Mouse (Mus musculus): Measurements from ENCODE around the gene Dtx2. TPM values are rescaled to one million over a fixed set of nuclear protein-coding genes. Genes with fewer than 3 reads are reported as not detected.
A peak's percentile ranks its signal among the peaks of the same experiment; 100 is the strongest.
"Not testable (repeated sequence)": the region's sequence is repeated elsewhere in the genome, so short reads cannot be mapped to it uniquely, and the experiment has no call there.

Gene Dtx2
- polyA plus RNA-seq, 1 experiment from 2014 or later = 20.7 TPM

GRCm38 (mm10) chr5:136066404-136067148 is 72.0 kb downstream of the Dtx2 start:
- H3K36me3 ChIP-seq (ENCODE audit: control insufficient read depth, insufficient read depth, low read length); H3K4me1 ChIP-seq (ENCODE audit: control insufficient read depth, insufficient read depth, low read length); H3K4me3 ChIP-seq (ENCODE audit: low read depth, low read length); H3K9ac ChIP-seq (replicated peaks; ENCODE audit: low read depth, low read length); H3K27me3 ChIP-seq (ENCODE audit: control insufficient read depth, insufficient read depth, low read length); ATAC-seq (ENCODE audit: insufficient number of reproducible peaks, insufficient read depth, low FRiP score, low read depth); H3K4me2 ChIP-seq (replicated peaks; ENCODE audit: low read depth, low read length); H3K27ac ChIP-seq (ENCODE audit: low read length); H3K9me3 ChIP-seq (ENCODE audit: control insufficient read depth, low read depth, low read length): not testable (repeated sequence)
- WGBS = 63% methylated on average over 11 of the region's 11 CpGs

GRCm38 (mm10) chr5:136069411-136069810 is 74.8 kb downstream of the Dtx2 start:
- Histone ChIP-seq H3K4me3 (ENCODE audit: low read depth, low read length) (no peak overlapping the region), H3K4me2 (replicated peaks; ENCODE audit: low read depth, low read length) (no peak overlapping the region), H3K27ac (ENCODE audit: low read length) (no peak overlapping the region), H3K9ac (replicated peaks; ENCODE audit: low read depth, low read length) (no peak overlapping the region), H3K4me1 (ENCODE audit: control insufficient read depth, insufficient read depth, low read length) (no peaks in the 10 kb centered on the region), H3K27me3 (ENCODE audit: control insufficient read depth, insufficient read depth, low read length) (no peaks in the 10 kb centered on the region), H3K36me3 (ENCODE audit: control insufficient read depth, insufficient read depth, low read length) (no peaks in the 10 kb centered on the region), H3K9me3 (ENCODE audit: control insufficient read depth, low read depth, low read length) (no peaks in the 10 kb centered on the region)
- WGBS = 58% methylated on average over 2 of the region's 2 CpGs
- ATAC-seq (ENCODE audit: insufficient number of reproducible peaks, insufficient read depth, low FRiP score, low read depth) = no peak

GRCm38 (mm10) chr5:136073051-136073450 is 78.5 kb downstream of the Dtx2 start:
- H3K27me3 ChIP-seq (ENCODE audit: control insufficient read depth, insufficient read depth, low read length) = no peaks in the 10 kb centered on the region
- 48% methylated on average over 6 of the region's 6 CpGs for WGBS
- H3K4me2 ChIP-seq (replicated peaks; ENCODE audit: low read depth, low read length) = no peak overlapping the region
- no peak overlapping the region for H3K27ac ChIP-seq (ENCODE audit: low read length)
- no peak overlapping the region for H3K9ac ChIP-seq (replicated peaks; ENCODE audit: low read depth, low read length)
- no peak for ATAC-seq (ENCODE audit: insufficient number of reproducible peaks, insufficient read depth, low FRiP score, low read depth)
- 0 out of 2 replicates have a peak, but pooled peaks cover 6% of the 10 kb centered on the region for H3K4me1 ChIP-seq (ENCODE audit: control insufficient read depth, insufficient read depth, low read length)
- H3K9me3 ChIP-seq (ENCODE audit: control insufficient read depth, low read depth, low read length) = no peaks in the 10 kb centered on the region
- H3K36me3 ChIP-seq (ENCODE audit: control insufficient read depth, insufficient read depth, low read length) = no peaks in the 10 kb centered on the region
- no peak overlapping the region for H3K4me3 ChIP-seq (ENCODE audit: low read depth, low read length)

DNA sequence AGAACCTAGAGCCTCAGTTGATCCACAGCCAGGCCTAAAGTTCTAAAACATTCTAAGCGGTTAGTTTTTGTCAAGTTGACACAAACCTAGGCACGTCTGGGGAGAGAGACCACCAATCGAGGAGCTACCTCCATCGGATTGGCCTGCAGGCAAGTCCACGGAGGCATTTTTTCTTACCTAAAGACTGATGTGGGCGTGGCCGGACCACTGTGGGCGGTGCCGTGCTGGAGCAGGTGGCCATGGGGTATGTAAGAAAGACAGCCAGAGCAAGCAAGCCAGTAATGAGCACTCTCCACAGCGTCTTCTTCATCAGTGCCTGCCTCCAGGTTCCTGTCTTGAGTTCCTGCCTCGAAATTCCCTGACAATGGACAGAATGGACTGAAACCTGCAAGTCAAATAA is 78.9 kb downstream of the Dtx2 start:
- H3K27ac ChIP-seq (ENCODE audit: low read length) = no peak overlapping the region
- H3K27me3 ChIP-seq (ENCODE audit: control insufficient read depth, insufficient read depth, low read length) = no peaks in the 10 kb centered on the region
- H3K4me2 ChIP-seq (replicated peaks; ENCODE audit: low read depth, low read length) = no peak overlapping the region
- ATAC-seq (ENCODE audit: insufficient number of reproducible peaks, insufficient read depth, low FRiP score, low read depth) = no peak
- no peak overlapping the region for H3K9ac ChIP-seq (replicated peaks; ENCODE audit: low read depth, low read length)
- no peak overlapping the region for H3K4me3 ChIP-seq (ENCODE audit: low read depth, low read length)
- 64% methylated on average over 11 of the region's 11 CpGs for WGBS
- no peaks in the 10 kb centered on the region for H3K36me3 ChIP-seq (ENCODE audit: control insufficient read depth, insufficient read depth, low read length)
- no peaks in the 10 kb centered on the region for H3K9me3 ChIP-seq (ENCODE audit: control insufficient read depth, low read depth, low read length)
- H3K4me1 ChIP-seq (ENCODE audit: control insufficient read depth, insufficient read depth, low read length) = 0 out of 2 replicates have a peak, but pooled peaks cover 6% of the 10 kb centered on the region

DNA sequence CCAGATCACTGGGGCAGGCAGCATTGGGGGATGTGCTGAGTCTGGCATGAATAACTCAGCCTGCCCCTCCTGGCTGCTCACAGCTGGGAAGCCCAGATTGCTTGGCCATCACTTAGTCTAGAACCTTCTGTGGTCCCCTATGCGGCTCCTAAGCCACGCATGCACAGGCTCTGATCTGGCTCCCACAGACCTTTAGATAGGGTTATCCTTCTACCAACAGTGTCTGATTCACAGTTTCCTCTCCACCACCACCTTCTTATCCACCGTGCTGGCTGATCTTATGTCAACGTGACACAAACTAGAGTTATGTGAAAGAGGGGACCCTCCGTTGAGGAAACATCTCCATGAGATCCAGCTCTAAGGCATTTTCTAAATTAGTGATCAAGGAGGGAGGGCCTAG is 80.5 kb downstream of the Dtx2 start:
- Histone ChIP-seq H3K4me1 (ENCODE audit: control insufficient read depth, insufficient read depth, low read length) (0 out of 2 replicates have a peak, but pooled peaks cover 6% of the 10 kb centered on the region), H3K4me2 (replicated peaks; ENCODE audit: low read depth, low read length) (no peak overlapping the region), H3K9ac (replicated peaks; ENCODE audit: low read depth, low read length) (no peak overlapping the region), H3K4me3 (ENCODE audit: low read depth, low read length) (no peak overlapping the region), H3K27me3 (ENCODE audit: control insufficient read depth, insufficient read depth, low read length) (no peaks in the 10 kb centered on the region), H3K36me3 (ENCODE audit: control insufficient read depth, insufficient read depth, low read length) (no peaks in the 10 kb centered on the region), H3K9me3 (ENCODE audit: control insufficient read depth, low read depth, low read length) (no peaks in the 10 kb centered on the region), H3K27ac (ENCODE audit: low read length) (no peak overlapping the region)
- 92% methylated on average over 5 of the region's 5 CpGs for WGBS
- ATAC-seq (ENCODE audit: insufficient number of reproducible peaks, insufficient read depth, low FRiP score, low read depth) = no peak

GRCm38 (mm10) chr5:136076284-136076683 is 81.7 kb downstream of the Dtx2 start:
- Histone ChIP-seq H3K4me3 (ENCODE audit: low read depth, low read length) (no peak overlapping the region), H3K27ac (ENCODE audit: low read length) (no peak overlapping the region; the same call in 1 of the 2 replicates), H3K4me2 (replicated peaks; ENCODE audit: low read depth, low read length) (no peak overlapping the region), H3K9me3 (ENCODE audit: control insufficient read depth, low read depth, low read length) (no peaks in the 10 kb centered on the region), H3K4me1 (ENCODE audit: control insufficient read depth, insufficient read depth, low read length) (0 out of 2 replicates have a peak, but pooled peaks cover 6% of the 10 kb centered on the region), H3K9ac (replicated peaks; ENCODE audit: low read depth, low read length) (no peak overlapping the region), H3K27me3 (ENCODE audit: control insufficient read depth, insufficient read depth, low read length) (no peaks in the 10 kb centered on the region), H3K36me3 (ENCODE audit: control insufficient read depth, insufficient read depth, low read length) (no peaks in the 10 kb centered on the region)
- 0 out of 2 replicates have a peak, but pooled peaks have one; percentile 20 for ATAC-seq (ENCODE audit: insufficient number of reproducible peaks, insufficient read depth, low FRiP score, low read depth)
- WGBS = 20% methylated on average over 7 of the region's 7 CpGs

- H3K4me2 ChIP-seq (replicated peaks; ENCODE audit: low read depth, low read length) = no peak overlapping the region
- H3K27ac ChIP-seq (ENCODE audit: low read length) = no peak overlapping the region
- no peak overlapping the region for H3K9ac ChIP-seq (replicated peaks; ENCODE audit: low read depth, low read length)
Measured at GRCm38 (mm10) chr5:136077001-136077550, 82.5 kb downstream of the Dtx2 start.

GRCm38 (mm10) chr5:136078136-136078535 is 83.5 kb downstream of the Dtx2 start:
- Histone ChIP-seq H3K27me3 (ENCODE audit: control insufficient read depth, insufficient read depth, low read length) (no peaks in the 10 kb centered on the region), H3K4me3 (ENCODE audit: low read depth, low read length) (no peak overlapping the region), H3K36me3 (ENCODE audit: control insufficient read depth, insufficient read depth, low read length) (no peaks in the 10 kb centered on the region), H3K27ac (ENCODE audit: low read length) (no peak overlapping the region), H3K4me2 (replicated peaks; ENCODE audit: low read depth, low read length) (no peak overlapping the region), H3K9me3 (ENCODE audit: control insufficient read depth, low read depth, low read length) (no peaks in the 10 kb centered on the region), H3K9ac (replicated peaks; ENCODE audit: low read depth, low read length) (no peak overlapping the region), H3K4me1 (ENCODE audit: control insufficient read depth, insufficient read depth, low read length) (peaks cover 6% of the 10 kb centered on the region; the same call in 1 of the 2 replicates)
- ATAC-seq (ENCODE audit: insufficient number of reproducible peaks, insufficient read depth, low FRiP score, low read depth) = no peak
- 90% methylated on average over 5 of the region's 5 CpGs for WGBS

More at GRCm38 (mm10) chr5:136077001-136077550, 82.5 kb downstream of the Dtx2 start:
- no peaks in the 10 kb centered on the region for H3K9me3 ChIP-seq (ENCODE audit: control insufficient read depth, low read depth, low read length)
- 84% methylated on average over 9 of the region's 9 CpGs for WGBS
- H3K36me3 ChIP-seq (ENCODE audit: control insufficient read depth, insufficient read depth, low read length) = no peaks in the 10 kb centered on the region
- H3K4me3 ChIP-seq (ENCODE audit: low read depth, low read length) = no peak overlapping the region
- H3K27me3 ChIP-seq (ENCODE audit: control insufficient read depth, insufficient read depth, low read length) = no peaks in the 10 kb centered on the region
- no peak for ATAC-seq (ENCODE audit: insufficient number of reproducible peaks, insufficient read depth, low FRiP score, low read depth)
- 0 out of 2 replicates have a peak, but pooled peaks cover 6% of the 10 kb centered on the region for H3K4me1 ChIP-seq (ENCODE audit: control insufficient read depth, insufficient read depth, low read length)
